Mouse (Mus musculus) fibroblast of lung, adult 2 months (primary cell): ENCODE results near the gene Ralgps1.

ENCODE experiments used
- DNase-seq: peaks from one replicate; pipeline ENCODE4 v3.0.0-alpha.2; 2011; ENCODE audit warnings: low read depth

Gene Ralgps1

GRCm38 (mm10) chr2:33237581-33237980 lies 133.7 kb downstream of the Ralgps1 start:
- DNase-seq = no peak

DNA sequence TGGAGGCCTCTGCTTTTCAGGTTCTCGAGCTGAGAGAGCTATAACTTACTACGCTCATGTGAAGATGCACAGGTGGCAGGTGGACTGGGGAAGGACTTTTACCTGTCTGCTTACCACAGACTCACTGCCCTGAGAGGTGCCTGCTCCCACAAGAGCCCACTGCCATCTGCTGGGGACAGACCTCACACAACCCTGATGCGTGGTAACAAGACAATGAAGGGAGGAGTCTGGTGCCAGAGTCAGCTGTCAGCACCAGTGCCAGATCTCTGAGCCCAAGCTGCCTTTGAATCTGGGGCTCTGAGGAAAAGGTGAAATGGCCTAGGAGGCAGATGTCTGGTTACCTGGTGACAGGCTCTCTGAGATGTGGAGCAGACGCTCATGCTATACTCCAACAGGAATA lies 136.4 kb downstream of the Ralgps1 start:
- no peak for DNase-seq

- DNase-seq = no peak
Measured at GRCm38 (mm10) chr2:33233856-33234255, 137.4 kb downstream of the Ralgps1 start.

DNA sequence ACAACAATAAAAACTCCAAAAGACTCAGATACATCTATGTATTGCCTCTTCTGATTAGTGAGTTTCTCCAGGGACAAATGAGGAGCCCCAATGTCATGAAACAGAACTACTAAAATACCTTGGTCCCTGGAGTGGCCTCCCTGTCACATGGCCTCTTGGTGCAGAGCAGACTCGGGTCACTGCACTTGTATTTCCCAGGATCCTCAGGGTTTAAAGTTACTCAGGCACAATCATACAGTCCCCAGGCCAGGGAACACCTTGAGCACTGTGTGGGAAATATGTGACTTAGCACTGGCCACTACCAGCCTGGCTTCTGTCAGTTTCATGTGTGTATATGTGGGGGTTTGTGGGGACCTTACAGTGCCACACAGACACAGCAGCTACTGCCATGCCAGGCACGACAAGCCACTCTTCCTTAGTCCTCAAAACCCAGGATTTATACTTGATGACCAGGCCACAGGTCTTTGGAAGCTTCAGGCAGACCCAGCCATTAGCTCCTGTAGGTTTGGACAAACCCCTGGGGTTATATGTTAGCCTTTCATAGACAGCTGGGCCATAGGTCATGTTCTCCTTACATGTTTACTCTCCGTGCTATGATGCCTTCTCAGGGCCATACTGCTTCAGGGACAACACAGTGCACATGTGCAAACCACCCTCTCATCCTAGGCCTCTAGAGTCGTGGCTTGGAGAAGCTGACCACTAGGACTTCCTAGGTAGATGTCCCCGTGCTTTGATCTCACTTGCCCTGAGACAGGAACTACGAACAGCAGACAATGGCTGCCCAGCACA lies 138.3 kb downstream of the Ralgps1 start:
- DNase-seq = no peak

DNA sequence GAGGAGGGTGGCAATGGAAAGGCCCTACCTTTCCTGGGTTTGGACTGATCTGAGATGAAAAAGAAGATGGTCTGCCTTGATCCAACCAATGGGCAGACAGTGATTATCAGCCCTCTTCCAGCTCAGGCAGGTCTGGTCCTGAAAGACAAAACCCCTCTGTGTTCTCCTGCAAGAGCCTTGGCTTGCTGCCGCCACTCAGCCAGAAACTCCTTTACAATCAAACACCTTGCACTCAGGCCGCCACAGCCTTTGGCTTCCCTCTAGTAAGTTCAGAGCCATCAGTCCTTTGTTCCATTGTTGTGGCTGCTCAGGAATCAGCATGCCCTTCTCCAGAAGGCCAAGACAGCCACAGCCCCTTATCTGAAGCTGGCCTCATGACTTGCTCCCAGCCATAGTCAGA lies 139.5 kb downstream of the Ralgps1 start:
- no peak for DNase-seq

DNA sequence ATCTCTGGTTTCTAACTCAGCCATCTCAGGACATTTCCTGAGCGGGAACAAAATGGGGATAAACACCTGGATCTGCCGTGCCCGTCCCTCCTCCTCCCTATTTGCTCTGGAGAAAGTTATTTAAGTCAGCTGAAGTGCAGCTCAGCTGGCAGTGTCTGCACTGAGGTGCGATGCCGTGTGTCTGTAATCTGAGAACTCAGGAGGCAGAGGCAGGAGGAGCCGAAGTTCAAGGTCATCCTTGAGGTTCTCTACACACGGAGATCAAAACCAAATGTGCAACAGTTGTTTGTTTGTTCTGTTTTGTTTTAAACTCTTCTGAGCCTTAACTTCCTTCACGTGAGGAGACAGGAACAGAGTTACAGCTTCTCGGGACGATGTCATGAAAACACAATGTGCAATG lies 140.6 kb downstream of the Ralgps1 start:
- DNase-seq = no peak

- no peak for DNase-seq
Measured at GRCm38 (mm10) chr2:33228551-33228950, 142.7 kb downstream of the Ralgps1 start.

DNA sequence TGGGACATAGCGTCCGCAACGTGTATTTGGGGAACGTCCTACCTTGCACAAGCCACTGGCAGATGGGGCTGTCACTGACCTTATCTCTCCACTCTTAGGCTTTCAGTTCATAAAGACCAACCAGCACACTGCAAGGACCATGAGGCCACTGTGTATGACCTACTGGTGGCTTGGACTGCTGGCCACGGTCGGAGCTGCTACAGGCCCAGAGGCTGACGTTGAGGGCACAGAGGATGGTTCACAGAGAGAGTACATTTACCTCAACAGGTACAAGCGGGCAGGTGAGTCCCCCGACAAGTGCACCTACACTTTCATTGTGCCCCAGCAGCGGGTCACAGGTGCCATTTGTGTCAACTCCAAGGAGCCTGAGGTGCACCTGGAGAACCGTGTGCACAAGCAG lies 143.2 kb downstream of the Ralgps1 start:
- no peak for DNase-seq

- no peak for DNase-seq
Measured at GRCm38 (mm10) chr2:33225921-33226320, 145.4 kb downstream of the Ralgps1 start.

- no peak for DNase-seq
Measured at GRCm38 (mm10) chr2:33223656-33224358, 147.5 kb downstream of the Ralgps1 start.

- DNase-seq = no peak
Measured at GRCm38 (mm10) chr2:33222480-33222879, 148.8 kb downstream of the Ralgps1 start.

GRCm38 (mm10) chr2:33221339-33221900 lies 149.9 kb downstream of the Ralgps1 start:
- peak; percentile 84 for DNase-seq

DNA sequence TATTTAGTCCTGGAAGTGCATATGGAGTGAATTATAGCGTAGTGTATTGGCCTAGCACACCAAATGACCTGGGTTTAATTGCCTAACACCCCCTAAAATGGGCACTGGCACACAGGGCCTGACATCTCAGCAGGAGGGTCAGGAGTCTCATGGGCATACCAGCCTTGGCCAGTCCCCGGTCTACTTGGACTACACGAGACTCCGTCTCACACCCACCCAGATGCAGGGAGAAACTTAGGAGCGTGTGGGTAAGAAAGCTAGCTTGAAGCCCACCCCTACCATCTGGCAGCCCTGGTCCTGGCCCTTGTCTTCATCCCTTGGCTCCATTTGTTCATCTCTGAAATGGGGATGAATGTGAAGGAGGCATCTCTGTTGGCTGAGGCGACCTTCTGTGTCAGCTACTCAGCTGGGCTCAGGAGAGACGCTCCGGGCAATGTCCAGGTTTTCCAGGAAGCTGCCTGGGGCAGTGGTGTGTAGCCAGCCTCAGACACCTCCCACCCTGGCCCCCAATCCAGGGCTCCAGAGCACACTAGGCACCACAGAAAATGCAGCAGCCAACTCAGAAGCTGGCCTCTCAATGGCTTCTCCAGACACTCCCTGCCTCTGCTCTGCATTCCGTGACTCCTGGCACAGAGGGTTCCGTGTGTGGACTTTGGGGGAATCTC lies 150.5 kb downstream of the Ralgps1 start:
- DNase-seq = no peak

- DNase-seq = no peak
Measured at GRCm38 (mm10) chr2:33220246-33220645, 151.0 kb downstream of the Ralgps1 start.

- no peak for DNase-seq
Measured at GRCm38 (mm10) chr2:33219637-33220036, 151.6 kb downstream of the Ralgps1 start.

DNA sequence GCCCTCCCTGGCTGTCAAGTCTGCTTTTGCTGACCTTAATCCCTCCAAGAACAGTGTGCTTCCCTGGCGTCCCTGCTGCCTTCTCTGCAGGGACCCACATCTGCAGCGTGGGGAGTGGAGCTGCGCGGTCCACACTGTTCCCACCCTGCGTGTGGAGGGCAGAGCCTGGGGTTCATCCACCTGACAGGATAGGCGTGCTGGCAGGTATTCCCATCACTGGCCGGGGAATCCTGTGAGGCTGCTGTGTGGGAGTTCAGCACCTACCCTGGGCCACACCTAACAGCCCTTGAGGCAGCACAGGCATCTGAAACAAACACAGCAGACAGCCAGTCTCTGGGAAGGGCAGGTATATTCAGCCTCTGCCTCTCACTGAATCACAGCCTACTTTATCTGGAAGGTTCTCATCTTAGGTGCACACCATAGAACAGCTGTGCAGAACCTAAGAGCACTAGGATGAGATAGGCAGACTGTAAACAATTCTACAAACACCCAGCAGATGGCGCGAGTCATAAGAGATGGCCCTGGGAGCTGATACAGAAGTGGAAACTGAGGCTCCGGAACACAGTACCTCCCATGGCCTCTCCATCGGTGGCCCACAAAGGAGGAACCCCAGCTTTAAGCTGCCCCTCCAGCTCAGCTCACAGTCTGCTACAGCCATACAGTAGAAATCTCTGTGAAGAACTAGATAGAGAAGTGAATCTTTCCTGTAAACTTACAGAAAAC lies 152.2 kb downstream of the Ralgps1 start:
- DNase-seq = no peak

- DNase-seq = no peak
Measured at GRCm38 (mm10) chr2:33217425-33217794, 153.9 kb downstream of the Ralgps1 start.

GRCm38 (mm10) chr2:33216645-33217424 lies 154.5 kb downstream of the Ralgps1 start:
- no peak for DNase-seq

DNA sequence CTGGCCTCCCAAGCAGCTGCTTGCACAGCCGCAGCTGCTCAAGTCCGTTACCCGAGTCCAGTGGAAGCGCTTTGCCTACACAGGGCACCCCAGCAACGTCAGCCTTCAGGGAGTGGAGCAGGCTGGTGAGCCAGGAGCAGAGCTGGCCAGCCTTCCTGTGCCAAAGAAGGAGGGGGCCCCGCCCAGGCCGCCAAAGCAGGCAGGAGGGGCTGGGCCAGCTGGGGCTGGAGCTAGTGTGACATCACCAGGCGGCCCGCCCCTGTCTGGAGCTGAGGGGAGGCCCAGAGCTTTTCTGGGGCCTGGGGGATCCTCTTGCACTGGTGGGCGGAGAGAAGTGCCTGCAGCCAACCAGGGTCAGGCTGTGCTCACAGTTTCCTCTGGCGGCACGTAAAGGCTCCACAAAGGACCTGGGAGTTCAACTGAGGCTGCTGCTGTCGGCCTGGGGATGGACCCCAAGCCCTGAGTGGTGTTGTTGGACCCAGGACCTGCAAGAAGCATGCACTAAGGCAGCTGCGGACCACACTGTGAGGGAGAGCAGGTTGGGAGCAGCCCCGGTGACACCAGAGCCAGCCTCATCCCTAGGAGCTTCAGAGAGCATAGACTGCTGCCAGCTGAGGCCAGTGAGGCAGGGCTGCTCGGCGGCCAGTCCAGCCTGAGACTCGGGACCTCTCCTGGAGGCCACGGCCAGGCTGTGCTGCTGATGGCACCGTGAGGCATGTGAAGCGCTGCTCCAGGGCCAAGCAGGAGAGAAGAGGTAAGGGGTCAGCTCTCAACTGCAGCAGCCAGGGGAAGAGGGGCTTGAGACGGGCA lies 155.4 kb downstream of the Ralgps1 start, which contains the start of gene Angptl2:
Gene Angptl2 (plus strand): TSS at position 370 of the 810 bp plus-strand sequence.
- DNase-seq = peak; percentile 88

- no peak for DNase-seq
Measured at GRCm38 (mm10) chr2:33215177-33215699, 156.0 kb downstream of the Ralgps1 start.
